Mouse (Mus musculus) skeletal muscle tissue, adult 2 months (tissue): Measurements from ENCODE around the gene Smarca1.

Experiments
- DNase-seq: peaks from one replicate; pipeline ENCODE4 v3.0.0-alpha.2; 2012; ENCODE audit warnings: low read depth, low spot score

The Smarca1 gene

DNA sequence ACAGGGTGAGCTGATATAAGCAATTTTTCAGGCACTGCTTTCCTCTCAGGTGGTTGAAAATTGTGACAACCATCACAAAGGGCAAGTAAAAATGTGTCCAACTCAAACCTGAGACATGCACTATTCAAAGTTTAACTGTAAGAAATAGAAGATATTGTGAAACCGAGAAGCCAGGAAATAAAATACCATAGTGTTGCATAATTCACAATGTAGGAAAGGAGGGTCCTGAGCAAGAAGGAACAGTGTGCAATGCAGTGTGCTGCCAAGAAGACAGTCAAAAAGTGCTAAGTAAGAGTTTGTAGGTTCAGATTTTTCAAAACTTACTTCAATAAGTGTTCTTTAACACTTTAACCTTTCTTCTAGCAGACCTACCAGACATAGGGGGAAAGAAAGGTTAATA, 128.3 kb downstream of the Smarca1 start:
- no peak for DNase-seq

DNA sequence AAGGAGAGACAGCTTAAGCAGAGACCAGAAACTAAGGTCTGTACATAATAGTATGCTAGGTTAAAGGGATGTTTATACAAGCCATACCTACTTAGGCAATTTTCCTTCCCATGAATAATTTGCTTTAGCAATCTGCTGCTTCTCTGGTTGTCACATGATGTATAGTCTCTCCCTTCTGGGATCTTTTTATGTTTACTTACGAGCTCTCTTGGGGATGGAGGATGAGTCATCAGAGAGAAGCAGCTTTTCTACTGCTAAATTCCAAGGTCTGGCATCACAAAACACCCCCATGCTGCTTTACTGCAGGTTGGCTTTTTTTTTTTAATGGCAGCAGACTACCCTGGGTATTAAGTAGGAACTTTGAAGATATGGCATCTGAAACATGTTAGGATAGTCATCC, 132.6 kb downstream of the Smarca1 start:
- no peak for DNase-seq
